Mouse (Mus musculus) spleen, embryonic (tissue): ENCODE results near the gene Zic4.

Experiments
- CTCF ChIA-PET: fragments of 350-600 bp; sonication (Branson Sonifier 250); formaldehyde crosslinking; loops from one replicate; lab custom pipeline; 2022; lab: Charles Lee

The Zic4 gene

GRCm38 (mm10) chr9:91400482-91401093 is 38.4 kb downstream of the Zic4 start:
- CTCF ChIA-PET, result interaction anchor here (0.6 kb wide), 1 partner anchor 432 kb away, joined by 3 read pairs; no protein-coding TSS in a partner anchor

DNA sequence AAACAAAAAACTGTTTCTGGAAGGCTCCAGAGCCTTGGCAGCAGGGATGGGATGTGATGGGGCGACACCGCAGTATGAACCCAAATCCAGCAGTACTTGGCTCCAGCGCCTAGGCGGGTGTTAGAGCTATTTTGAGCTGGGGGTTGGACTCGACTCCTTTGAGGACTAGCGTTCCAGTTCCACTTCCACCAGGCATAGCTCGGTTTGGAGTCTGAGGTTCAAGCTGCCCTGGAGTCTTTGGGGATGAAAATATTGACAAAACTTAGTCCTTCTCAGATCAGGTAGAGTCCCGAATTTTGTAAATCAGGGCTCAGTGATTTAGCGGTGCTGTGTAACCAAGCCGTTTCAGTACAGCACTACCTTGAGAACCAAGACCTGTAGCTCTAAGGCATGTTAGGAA is 39.3 kb downstream of the Zic4 start:
- CTCF ChIA-PET, result no interaction called here

DNA sequence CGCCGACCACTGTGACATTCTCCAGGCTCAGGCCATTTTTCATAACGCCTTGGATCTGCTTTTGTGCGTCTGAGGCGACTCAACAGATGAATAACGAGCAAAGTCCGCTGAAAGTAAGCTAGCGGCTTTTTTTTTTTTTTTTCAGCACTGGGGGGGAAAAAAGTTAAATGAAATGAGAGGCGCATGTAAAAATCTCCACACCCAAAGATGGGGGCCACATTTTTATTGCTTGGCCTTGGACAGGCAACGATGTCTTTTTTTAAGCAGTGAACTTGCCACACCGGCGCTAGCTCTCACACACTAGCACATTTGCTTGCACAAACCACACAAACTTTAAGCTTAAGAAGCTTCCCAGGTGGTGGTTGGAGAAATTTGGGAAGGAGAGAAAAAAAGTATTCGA is 42.0 kb downstream of the Zic4 start:
- CTCF ChIA-PET, result no interaction called here

GRCm38 (mm10) chr9:91404905-91405752 is 42.9 kb downstream of the Zic4 start:
- CTCF ChIA-PET, result no interaction called here

- CTCF ChIA-PET, result no interaction called here
These were observed 43.6 kb downstream of the Zic4 start for GRCm38 (mm10) chr9:91405753-91406178.

DNA sequence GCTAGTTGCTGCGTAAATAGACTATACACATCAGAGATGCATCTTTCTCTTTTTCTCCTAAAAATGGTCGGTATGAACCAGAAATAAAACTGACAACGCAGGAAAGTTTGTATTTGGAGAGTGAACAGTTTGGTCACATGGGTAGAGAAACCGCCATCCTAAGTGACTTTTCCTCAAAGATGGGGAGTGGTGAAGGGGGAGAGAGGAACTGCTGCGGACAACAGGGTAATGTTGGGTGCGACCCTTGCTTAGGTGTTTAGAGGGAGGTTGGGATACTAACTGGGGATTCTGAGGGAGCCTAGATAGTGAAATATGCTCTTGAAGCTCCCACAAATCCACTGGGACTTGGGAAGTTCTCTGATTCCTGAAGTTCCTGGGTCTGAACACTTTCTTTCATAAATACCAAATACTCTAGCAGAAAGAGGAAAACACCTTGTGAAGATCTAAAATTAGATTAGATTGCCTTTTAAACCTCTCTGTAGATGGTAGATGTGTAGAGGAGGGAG is 44.1 kb downstream of the Zic4 start:
- CTCF ChIA-PET, result no interaction called here

DNA sequence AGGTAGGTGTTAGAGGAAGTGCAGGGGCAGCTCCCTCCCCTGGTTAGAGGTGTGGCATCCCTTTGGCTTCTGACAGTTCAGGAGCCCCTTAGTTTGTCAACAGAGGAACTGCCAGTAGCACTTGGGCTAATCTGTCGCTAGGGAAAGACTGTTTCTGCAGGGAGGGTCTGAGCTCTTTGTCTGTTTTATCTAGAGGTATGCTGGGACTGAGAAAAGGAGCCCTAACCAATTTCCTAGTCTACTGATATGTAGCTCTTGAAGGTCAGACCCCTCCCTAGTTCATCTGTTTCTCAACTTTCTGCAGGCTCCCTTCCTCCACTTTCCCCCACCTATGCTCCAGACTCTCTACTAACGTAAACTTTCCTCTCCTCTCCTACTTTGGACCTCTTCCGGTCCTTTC is 47.6 kb downstream of the Zic4 start:
- CTCF ChIA-PET, result no interaction called here

- CTCF ChIA-PET, result no interaction called here
These were observed 51.9 kb downstream of the Zic4 start for GRCm38 (mm10) chr9:91414007-91414661.

DNA sequence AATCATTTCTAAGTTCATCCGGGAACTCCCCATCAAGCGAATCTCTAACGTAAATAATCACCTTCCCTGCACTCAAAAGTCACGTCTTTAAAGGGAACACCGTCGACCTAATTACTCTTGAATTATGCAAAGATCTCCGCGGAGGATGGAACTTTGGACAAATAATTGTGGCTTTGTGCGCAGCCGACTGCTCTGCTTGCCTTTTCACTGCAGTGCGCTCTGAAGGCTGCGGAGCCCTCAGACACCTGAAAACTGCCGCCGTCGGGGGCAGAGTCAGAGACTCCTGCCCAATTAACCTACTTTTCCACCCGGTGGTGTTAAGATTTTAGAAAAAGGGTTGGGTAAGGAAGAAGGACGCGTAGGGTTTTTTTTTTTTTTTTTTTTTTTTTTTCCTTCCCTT is 58.2 kb downstream of the Zic4 start:
- CTCF ChIA-PET, result no interaction called here
